Mouse (Mus musculus): ENCODE results near the gene Rgs10.

- no peak for TF ChIP-seq EP300 (IDR thresholded peaks at IDR 0.05; ENCODE audit: insufficient read depth, low read depth, low read length)
- TF ChIP-seq POLR2A (IDR thresholded peaks at IDR 0.05; ENCODE audit: insufficient read depth, low read depth, low read length), result no peak
Measured at GRCm38 (mm10) chr7:128412071-128412833, 6.3 kb downstream of the Rgs10 start.

Data from heart, adult 2 months (tissue).